Mouse (Mus musculus): ENCODE data around the gene D430041D05Rik. TPM values are rescaled to one million over a fixed set of nuclear protein-coding genes. Genes with fewer than 3 reads are reported as not detected.

Gene D430041D05Rik
- not detected for polyA plus RNA-seq (2012; fragmentation: generic; extraction: Trizol)

DNA sequence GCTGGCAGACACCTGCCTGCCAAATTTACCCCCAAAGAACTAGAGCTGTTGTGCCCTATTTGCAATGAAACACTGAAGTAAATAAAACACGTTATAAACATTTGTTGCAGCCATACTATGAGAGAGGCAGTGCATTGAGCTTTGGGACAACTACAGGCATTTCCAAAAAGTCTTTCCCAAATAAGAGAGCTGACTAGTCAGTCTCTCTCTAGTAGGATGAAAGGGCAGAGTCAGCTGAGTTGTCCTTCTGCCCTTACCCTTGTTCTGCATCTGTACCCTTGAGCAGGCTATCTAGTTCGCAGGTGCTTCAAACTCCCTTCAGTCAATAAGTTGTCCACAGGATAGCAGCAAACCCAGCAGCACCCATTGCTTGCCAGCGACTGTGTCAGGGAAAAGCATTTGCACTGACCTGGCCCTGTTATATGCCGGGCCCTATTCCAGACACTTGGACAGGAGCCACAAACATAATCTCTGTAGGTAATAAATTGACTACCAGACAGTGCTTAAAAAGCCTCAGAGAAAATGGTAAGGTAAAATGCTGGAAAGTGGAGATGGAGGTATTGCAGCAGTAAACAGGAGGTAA is at the start of gene D430041D05Rik:
D430041D05Rik (minus strand) TSS at position 51 of the 583 bp plus-strand sequence.

DNA sequence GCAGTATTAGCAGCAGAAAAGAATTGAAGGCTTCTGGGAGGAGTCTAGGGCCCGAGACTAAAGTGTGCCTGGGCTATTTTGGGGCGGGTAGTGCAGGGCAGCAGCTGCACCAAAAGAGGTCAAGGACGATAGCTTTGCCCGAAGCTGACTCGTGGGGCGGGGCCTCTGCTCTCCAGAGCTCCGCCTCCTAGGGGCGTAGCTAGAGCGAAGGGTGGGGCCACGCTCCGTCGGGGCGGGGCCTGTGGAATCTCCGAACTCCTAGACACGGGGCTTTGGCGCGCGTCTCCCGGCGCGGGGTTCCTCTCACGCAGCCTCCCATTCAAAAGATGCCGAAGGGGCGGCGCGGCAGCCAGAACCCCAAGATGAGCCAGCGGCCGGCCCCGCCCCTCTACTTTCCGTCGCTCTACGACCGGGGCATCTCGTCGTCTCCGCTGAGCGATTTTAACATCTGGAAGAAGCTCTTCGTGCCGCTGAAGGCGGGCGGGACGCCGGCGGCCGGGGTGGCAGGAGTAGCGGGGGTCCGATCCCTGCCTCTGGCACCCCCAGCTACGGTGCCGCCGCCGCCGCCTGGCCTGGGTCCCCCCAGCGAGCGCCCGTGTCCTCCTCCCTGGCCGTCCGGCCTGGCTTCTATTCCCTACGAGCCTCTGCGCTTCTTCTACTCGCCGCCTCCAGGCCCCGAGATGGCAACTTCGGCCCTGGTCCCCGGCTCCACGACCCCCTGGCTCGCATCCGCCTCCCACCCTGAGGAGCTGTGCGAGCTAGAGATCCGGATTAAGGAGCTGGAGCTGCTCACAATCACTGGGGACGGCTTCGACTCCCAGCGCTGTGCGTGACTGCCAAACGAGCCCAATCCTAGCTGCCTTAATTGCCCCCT is 288.1 kb downstream of the D430041D05Rik start, which contains the start of gene A930018P22Rik:
A930018P22Rik (plus strand) TSS at position 265 of the 874 bp plus-strand sequence.

DNA sequence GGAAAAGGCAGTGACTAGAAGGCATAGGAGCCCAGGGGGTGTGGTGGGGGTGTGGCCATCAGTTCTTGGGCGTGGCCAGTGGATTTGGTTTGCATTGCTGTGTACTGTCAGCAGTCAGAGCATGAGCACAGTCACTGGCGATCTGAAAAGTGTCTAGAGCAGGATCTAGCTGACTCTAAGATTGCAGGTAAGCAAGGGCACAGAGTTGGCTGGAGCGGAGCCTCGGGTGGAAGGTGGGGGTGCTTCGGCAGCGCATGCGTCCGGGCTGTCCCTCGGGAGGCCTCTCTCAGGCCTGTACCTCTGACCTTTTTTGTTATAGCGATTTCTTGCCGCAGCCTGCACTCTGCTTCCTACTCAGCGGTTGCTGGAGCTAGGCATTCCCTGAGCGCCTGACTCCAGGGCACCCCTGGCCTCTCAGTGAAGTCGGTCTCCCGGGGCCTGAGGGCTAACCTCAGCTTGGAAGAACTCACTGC is 315.0 kb downstream of the D430041D05Rik start, which contains the start of gene Cd59a:
Cd59a (plus strand) TSS at position 61 of the 473 bp plus-strand sequence.

Other genes with a start within 250 kb of the D430041D05Rik start
- gene Hipk3, start 83.4 kb upstream of the D430041D05Rik start, polyA plus RNA-seq (2012; fragmentation: generic; extraction: Trizol) = 1 to 10 TPM in 1 of 2 experiments, under 1 TPM in 1; 0.40 to 3.8 TPM
- gene Cstf3, start 179.5 kb upstream of the D430041D05Rik start, polyA plus RNA-seq (2012; fragmentation: generic; extraction: Trizol) = 1 to 10 TPM; 3.3 to 7.1 TPM